Mouse (Mus musculus) spleen, postnatal 14 days (tissue): ENCODE measurements around the gene 2010300C02Rik.

Experiments used
- DNase-seq, 2 experiments: peaks; one replicate each; pipeline ENCODE4 v3.0.0; 2021 to 2022; ENCODE audit warnings: low spot score in 2 of 2

The 2010300C02Rik gene

DNA sequence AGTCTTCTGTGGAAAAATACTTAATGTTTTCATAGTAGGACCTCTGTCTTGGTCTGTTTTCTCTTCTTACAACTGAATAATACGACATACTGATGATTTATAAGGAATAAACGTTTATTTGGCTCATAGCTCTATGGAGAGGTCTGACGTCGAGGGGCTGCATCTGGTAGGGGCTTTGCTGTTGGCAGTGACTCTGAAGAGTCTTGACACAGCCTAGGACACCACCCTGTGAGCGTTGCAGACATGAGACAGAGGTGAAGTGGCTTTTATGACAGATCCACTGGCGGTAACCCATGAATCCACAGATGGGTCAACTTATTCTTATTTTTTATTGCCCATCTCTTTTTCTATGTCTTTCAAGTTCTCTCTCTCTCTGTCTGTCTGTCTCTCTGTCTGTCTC, 52.5 kb downstream of the 2010300C02Rik start:
- DNase-seq, result no peak

DNA sequence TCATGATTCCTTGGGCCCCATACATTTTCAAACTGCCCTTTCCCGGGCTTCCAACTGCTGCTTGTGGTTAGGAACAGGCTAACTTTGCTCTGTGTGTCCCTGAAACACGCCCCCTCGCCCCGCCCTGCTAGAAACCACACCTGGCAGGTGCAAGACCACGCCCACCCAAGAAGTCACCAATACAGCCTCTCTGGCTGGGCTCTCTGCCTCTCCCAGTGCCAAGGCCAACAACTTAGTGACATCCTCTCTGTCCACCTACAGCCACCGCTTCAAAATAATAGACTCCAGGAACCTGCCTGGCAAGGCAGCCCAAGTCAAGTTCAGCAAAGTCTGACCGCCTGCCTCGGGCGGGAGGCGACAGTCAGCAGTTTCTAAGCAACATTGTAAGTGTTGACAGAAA, 53.3 kb downstream of the 2010300C02Rik start:
- DNase-seq, result no peak

DNA sequence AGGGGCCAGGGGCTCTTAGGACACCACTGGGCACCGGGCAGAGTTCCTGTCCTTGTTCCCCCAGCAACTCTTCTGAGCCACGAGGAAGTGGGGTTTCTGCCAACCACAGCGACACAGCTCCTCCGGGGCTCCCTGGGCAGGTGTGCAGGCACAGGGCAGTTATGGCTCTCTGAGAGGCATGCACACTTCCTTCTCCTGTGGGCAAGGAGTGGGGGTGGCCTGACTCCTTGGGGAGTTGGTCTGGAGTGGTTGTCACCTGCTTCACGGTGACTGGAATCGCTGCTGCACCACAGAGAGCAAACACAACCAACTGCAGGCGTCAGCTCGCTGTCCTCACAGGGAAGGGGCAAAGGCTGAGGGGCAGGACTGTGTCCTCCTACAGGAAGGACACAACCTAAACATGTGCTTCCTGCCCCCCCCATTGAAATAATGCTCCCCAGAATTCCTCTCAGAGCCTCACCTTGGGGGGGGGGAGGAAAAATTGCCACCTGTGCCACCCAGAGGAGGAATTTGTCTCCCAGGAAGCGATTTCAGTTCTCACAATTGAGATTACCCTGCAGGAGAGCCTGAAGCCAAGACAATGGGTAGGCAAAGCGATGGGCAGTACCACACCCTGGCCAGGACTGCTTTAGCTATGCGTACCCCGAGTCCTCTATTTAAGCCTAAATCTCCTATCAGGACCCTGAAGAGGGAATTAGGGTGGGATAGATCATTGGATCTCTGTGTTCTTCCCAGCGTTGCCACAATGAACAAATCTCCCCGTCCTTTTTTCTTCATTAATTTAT, 54.2 kb downstream of the 2010300C02Rik start:
- DNase-seq, result no peak

DNA sequence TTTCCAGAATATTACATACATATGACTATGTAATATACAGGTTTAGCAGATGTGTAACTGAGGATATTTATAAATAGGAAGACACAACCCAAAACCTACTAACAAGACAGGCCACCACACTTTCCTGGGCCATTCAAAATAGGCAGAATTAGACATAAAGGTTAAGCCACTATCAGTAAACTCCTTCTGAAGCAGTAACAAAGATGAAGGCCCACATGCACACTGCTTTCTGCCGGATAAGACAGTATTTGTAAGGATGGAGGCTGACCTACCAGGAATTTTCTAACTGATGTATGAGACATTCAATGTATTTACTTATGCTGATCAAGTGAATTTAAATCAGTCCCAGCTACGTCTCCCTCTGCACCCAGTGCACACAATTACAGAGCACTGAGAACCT, 55.4 kb downstream of the 2010300C02Rik start:
- DNase-seq, result no peak

DNA sequence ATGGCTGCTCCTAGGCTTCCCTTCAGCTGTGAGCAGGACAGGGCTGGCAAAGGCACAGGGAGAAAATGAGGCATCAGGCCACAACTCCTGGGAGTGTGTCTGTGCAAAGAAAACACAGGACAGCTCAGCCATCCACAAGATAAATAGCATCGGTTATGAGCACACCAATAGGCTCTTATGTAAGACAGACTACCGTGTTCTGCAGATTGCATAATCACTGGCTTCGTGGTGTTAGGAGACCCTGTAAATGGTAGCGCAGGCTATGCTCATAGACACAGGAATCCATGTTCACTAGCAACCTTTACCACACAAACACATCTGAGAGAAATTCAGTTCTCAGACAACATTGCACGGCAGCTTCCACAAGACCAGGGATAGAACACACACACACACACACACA, 56.3 kb downstream of the 2010300C02Rik start:
- DNase-seq, result no peak

DNA sequence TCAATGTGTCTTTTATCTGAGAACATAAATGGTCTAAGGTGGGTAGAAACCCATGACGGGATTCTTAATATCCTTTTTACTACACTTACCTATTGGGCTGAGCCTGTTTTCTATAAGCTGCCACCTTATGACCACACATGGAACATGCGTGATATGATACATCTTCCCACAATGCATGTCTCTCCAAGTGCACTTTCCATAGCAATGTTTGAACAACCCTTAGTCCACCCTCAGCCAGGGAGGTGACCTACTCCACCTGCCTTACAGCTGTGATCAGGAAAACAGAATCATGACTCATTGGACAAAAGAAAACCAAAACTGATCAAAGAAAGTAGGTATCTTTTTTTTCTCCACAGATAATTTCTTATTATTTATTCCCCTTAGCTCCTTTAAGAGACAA, 63.9 kb downstream of the 2010300C02Rik start:
- DNase-seq, result no peak

DNA sequence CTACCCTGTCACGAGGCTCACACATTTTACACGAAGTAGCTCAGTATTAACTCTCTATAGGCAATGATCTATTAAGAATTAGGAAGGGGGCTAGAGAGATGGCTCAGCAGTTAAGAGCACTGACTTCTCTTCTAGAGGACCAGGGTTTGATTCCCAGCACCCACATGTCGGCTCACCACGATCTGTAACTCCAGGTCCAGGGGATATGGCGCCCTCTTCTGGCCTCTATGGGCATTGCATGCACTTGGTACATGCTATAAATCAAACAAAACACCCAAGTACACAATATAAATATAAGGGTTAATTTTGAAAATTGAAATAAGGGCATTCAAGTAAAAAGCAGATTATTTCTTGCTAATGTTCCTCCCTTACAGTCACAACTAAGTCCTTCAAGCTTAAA, 65.9 kb downstream of the 2010300C02Rik start:
- DNase-seq, result no peak

DNA sequence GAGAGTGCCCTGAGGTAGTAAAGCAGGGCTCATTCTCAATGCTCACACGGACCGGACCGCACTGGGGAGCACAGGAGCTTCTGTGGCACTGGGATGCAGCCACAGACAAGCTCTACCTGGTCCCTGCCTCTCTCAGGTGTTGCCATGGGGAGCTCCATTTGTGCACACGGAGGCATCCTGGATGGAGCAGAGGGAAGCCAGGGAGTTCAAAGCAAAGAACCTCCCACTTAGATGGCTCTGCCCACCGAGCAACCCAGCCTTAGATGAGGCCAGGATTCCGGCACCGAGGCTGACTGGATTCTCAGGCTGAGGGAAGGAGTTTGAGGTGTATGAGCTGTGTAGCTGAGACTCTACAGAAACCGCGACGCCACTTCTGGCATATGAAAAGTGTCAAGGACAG, 72.8 kb downstream of the 2010300C02Rik start:
- DNase-seq, result no peak

DNA sequence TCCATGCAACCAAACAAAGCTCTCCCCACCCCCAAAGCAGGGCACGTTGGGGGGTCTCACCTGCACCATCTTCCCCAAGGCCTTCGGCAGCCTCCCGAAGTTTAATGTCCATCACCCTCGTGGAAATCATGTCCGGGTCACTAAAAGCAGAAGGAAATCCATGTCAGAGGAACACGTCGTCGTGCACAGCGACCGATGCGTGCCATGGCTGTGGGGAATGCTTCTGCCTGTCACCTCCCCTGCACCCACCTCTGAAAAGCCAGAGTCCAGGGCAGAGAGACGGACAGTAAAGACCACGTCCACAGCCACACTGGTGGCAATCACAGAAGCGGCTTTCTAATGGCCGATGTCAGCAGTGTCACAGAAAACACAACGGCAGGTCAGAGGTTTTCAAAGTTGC, 75.4 kb downstream of the 2010300C02Rik start:
- DNase-seq, result no peak

DNA sequence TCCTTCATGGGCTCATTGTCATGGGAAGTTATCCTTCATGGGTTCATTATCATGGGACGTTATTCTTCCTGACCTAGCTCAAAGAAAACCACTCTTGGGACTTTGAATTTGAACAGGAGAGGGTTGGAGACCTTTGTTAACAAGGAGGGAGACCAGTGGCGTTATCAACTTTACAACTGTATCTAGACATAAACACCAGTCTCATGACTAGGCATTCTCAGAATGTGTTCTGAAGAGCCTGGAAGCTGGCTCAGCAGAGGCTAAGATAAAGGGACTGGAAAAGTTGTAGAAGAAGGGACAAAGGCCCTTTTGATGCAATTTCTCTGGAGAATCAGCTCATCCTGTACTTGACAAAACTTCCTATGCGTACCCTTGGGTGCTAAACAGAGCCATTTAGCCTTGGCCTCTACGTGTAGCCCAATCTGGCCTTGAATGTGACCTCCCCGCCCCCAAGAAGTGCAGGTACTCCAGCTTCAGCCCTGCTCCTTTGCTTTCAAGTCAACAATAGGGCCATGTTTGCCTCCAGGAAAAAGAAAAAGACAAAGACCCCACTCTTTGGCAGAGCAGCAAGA, 76.0 kb downstream of the 2010300C02Rik start:
- DNase-seq, result no peak

DNA sequence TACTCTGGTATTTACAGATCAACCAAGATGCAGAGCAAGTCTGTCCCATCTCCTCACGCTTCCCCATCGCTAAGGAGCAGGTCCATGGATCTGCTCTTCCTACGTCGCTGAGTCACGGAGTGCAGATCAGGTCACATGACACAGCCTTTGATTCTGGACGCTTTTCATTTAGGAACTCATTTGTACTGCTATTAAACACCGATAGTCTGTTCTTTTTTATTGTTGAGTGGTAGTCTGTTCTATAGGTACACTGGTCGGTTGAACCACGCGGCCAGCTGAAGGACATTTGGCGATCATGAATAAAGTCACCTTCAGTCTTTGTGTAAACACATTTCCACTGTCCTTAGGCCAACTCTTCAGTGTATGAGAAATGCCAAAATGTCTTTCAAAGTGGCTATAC, 78.5 kb downstream of the 2010300C02Rik start:
- DNase-seq, result no peak

DNA sequence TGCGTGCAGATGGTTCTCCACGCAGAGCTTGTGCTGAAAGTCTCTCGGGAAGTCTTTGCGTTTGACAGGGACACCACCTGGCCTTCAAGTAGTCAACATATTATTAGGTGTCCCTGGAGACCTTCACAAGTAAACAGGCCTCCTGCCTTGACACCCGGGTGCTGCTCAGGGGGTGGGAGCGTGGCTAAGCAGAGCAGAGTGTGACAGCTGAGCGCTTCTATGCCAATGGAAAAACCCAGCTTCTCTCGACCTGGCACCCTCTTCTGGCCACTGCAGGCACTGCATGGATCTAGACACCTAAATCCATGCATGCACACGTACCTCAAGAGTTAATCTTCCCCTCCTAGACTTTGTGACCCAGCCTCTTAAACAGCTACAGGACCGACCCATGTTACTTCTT, 80.8 kb downstream of the 2010300C02Rik start:
- peak; percentile 44 to 56 for DNase-seq

DNA sequence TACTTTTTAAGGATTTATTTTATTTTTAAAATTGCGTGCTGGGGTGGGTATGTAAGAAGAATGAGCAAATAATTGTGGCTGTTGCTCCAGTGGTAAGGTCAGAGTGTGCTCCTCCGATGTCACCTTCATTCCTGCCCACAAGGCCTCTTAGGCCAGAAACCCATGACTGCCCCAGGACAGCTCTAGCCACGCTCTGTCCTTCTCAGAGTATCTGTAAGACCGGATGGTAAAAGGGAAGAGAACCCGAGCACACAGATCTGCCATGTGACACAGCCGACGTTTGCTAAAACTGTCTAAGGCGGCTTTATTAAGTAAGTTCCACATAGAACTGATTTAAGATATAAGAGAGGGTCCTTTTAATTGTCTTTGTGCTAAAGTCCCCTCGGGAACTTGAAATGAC, 81.3 kb downstream of the 2010300C02Rik start:
- DNase-seq, result no peak

DNA sequence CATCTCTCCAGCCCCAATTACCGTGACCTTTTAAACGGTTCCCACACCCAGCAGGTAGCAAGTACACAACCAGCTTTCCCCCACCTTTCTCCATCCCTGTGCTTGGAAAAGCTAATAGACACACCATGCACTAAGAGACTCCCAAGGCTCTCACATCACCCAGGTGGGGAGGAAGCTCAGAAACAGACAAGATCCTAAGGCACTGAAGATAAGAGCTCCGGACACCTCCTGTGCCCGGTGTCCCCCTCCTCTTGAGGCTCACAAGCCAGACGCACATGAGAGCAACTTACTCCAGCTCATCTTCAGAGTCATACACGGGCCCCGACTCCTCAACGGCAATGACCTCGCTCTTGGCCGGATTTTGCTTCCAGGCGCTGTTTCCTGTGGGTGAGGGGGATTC, 82.3 kb downstream of the 2010300C02Rik start:
- DNase-seq, result no peak

DNA sequence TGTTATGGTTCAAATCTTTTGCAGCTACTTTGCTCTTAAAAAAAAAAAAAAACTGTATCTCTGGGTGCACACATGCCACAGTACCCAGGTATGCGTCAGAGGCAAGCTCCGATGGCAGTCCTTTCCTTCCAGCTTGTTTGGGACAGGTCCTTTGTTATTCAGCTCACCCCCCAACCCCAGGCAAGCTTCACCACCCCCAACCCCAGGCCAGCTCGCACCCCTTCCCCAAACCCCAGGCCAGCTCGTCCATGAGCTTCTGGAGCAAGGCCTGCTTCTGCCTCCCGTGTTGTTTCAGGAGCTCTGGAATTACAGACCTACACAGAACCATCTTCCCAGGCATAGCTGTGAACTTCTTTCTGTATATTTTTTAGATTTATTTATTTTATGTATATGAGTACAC, 83.1 kb downstream of the 2010300C02Rik start:
- no peak for DNase-seq

DNA sequence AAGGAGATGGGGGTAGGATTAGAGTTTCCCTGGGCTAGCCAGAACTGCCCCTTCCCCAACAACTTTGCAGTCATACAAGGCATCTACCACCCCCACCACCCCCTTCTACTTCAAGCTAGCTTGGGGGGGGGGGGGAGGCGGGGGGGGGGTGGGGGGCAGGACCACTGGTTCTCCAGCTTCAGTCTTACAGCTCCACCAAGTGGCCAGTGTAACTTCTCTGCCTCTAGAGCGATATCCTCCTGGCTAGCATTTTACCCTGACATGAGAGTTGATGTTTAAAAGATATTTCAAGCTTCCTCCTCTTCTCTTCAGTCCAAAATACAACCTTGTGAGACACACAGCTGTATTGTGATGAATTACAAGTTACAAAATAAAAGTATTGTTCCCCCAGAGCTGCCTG, 83.7 kb downstream of the 2010300C02Rik start:
- peak in 1 of 2 experiments; percentile 35 for DNase-seq

DNA sequence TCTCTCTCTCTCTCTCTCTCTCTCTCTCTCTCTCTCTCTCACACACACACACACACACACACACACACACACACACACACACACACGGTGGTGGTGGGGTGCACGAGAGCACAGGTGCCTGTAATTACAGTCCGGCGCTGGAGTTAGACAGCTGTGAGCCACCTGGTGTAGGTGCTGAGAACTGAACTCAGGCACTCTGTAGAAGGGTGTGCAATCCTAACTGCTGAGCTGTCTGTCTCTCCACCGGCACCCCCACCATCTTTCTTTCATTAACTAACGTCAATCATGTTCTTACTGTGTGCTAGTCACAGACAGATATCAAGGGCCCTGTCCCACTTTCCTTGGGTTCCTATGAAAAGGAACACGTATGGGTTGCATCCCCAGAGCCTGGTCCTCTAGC, 84.2 kb downstream of the 2010300C02Rik start:
- no peak for DNase-seq

DNA sequence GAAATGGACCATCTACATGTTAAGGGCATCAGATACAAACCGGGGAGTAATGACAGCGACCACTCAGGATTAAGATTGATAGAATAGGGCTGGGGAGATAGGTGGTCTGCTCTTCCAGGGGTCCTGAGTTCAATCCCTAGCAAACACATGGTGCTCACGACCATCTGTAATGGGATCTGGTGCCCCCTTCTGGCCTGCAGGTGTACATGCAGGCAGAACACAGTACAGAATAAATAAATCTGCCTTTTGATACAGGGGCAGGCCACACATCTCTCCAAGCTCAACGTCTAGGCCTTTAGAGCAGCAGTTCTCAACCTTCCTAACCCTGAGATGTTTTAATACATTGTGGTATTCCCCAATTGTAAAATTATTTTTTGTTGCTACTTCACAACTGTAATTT, 85.2 kb downstream of the 2010300C02Rik start:
- DNase-seq, result peak in 1 of 2 experiments; percentile 39

DNA sequence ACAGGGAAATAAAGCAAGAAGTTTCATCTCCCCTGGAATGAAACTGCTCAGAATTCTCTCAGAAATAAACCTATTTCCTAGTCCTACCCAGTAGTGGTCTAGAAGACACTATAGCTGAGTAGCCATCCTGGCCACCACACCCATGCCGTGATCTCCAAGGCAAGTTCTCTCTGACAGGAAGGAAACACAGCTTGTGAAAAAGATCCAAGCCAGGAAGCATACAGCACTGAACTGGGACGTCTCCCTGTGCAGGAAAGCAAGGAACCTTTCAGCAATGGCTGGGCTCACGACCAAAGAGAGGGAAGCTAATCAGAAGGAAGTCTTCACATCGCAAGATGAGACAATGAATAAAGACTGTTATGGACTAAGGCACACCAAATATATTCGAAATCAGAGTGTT, 86.4 kb downstream of the 2010300C02Rik start:
- no peak for DNase-seq

DNA sequence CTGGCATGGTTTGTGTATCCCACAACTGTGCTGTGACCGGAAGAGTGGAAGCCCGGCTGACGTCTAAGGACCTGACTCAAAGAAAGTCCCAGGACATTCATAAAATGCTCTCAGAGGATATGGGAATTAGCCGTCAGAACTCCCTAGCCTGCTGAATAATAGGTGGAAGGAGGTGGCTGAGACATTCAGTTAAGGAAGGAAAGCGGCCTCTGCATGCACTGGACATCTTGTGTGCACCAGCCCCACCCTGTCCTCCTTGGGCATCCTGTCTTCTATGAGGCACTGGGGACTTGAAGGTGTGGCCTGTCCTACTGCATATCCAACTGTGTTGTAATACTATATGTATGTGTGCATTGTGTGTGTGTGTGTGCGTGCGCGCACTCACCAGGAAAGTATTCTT, 87.5 kb downstream of the 2010300C02Rik start:
- DNase-seq, result no peak

DNA sequence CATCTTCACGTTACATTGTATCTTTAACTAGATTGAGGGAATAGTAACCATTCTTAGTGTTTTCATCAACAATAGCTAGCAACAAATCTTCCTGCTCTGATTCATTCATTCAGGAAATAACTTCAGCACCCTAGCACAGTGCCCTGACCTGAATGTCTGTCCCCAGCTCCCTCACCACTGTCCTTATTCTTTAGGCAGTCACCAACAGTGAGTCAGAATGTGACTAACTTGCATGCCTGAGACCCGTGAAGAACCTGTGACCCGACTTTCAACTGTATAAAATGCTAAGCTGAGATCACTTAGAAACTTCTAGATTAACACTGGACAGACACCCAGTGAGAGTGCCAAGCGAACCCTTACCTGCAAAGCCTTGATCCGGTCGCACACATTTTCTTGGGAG, 88.4 kb downstream of the 2010300C02Rik start:
- DNase-seq, result no peak

DNA sequence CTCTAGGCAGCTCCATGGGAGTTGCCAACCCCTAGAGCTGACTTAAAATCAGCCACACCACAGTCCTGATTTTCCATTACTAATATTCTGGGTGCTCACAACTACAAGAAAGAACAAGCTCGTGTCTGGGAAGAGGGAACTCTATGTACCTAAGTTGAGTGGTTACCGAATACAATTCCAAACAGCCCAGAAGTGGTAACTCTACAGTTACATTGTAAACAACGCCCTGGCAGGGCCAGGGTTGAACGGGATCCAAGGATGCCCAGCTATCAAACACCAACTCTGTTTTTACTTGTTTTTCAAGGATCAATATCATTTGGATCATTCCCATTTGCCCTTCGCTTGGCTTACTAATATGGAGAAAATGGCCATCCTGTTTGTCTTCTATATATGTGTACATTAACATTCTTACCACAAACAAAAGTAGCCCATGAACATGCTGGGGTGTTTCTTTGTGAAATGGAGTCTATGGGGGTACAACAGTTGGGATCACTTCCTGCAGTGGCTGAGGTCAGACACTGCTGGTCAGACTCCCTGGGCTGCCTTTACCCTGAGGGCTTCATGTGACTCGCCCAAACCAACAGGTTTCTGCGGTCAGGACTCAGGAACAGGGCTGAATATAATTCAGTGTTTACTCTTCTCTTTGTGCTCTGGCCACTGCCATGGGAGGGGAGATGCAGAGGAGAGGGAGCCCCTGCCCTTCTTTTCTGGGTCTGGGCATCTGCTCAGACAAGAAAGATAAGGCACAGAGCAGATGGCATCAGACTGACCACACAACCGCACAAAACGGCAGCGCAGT, 89.3 kb downstream of the 2010300C02Rik start:
- no peak for DNase-seq

DNA sequence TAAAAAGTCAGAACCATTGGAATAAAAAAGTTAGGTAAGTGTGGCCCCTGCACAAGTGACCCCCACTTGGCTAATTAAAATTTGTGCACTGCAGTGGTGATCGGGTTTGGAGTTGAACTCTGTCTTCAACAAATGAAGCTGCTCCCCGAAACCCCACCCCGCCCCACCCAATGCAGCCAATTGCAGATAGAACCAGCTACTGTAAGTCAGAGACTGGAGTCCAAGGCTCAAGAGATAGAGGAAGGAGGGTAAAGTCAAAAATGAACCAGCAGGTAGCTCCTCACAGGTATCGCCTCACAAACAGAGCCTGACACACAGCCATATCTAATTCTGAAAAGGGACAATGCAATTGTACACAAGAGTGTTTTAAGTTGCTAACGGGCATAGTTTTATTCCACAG, 90.0 kb downstream of the 2010300C02Rik start:
- no peak for DNase-seq
